Mouse (Mus musculus) heart, embryonic 11.5 days (tissue): Measurements from ENCODE around the gene Fkbp2. TPM values are rescaled to one million over a fixed set of nuclear protein-coding genes. Genes with fewer than 3 reads are reported as not detected.

ENCODE experiments used
- ATAC-seq: fragments of 200-750 bp; cut with Nextera tagmentation; replicated peaks from 2 replicates; pipeline ENCODE4 v1.8.0; 2017; ENCODE audit warnings: moderate library complexity; ENCODE audit not compliant: insufficient number of reproducible peaks, low FRiP score, low TSS enrichment
- H3K27ac ChIP-seq: fragments of 300-500 bp; sonication (generic); 2 replicates; pipeline ENCODE4 v1.5.1; 2014; ENCODE audit warnings: mild to moderate bottlenecking, low read depth, low read length
- H3K27me3 ChIP-seq: fragments of 300-500 bp; sonication (generic); 2 replicates; pipeline ENCODE4 v1.6.1; 2014; ENCODE audit warnings: mild to moderate bottlenecking, low read length, mixed read lengths; ENCODE audit not compliant: control insufficient read depth, insufficient read depth
- H3K36me3 ChIP-seq: fragments of 300-500 bp; sonication (generic); 2 replicates; pipeline ENCODE4 v1.6.1; 2014; ENCODE audit warnings: mild to moderate bottlenecking, low read length, moderate library complexity, mixed read lengths; ENCODE audit not compliant: control insufficient read depth, insufficient read depth
- H3K4me1 ChIP-seq: fragments of 300-500 bp; sonication (generic); 2 replicates; pipeline ENCODE4 v1.6.1; 2014; ENCODE audit warnings: low read length; ENCODE audit not compliant: control insufficient read depth, insufficient read depth
- H3K4me2 ChIP-seq: fragments of 300-500 bp; sonication (generic); 2 replicates; pipeline ENCODE4 v1.6.1; 2014; ENCODE audit warnings: mild to moderate bottlenecking, moderate library complexity
- H3K4me3 ChIP-seq: fragments of 300-500 bp; sonication (generic); 2 replicates; pipeline ENCODE4 v1.5.1; 2014; ENCODE audit warnings: low read depth, low read length
- H3K9ac ChIP-seq: fragments of 300-500 bp; sonication (generic); 2 replicates; pipeline ENCODE4 v1.6.1; 2014; ENCODE audit warnings: mild to moderate bottlenecking, low read depth, low read length, moderate library complexity
- H3K9me3 ChIP-seq: fragments of 300-500 bp; sonication (generic); replicated peaks from 2 replicates; pipeline ENCODE4 v1.6.1; 2016; ENCODE audit warnings: low read length; ENCODE audit not compliant: control insufficient read depth
- WGBS: fragments of 180-500 bp; shearing (Covaris S2); extraction: QIAGEN DNeasy Blood & Tissue Kit; methylation state at CpG from one replicate; pipeline ENCODE4 v1.1.7; 2014; ENCODE audit not compliant: insufficient replicate concordance; 5-methylcytosine and 5-hydroxymethylcytosine counted together
- polyA plus RNA-seq: library from polyadenylated mRNA; unstranded; fragments of >200 nt; fragmentation: Nextera tagmentation; extraction: Ambion mirVana; gene quantifications from 2 replicates; pipeline ENCODE4 v1.2.1, GENCODE M21; 2014

Fkbp2 gene
- polyA plus RNA-seq, 1 experiment from 2014 or later: 88.4 TPM

DNA sequence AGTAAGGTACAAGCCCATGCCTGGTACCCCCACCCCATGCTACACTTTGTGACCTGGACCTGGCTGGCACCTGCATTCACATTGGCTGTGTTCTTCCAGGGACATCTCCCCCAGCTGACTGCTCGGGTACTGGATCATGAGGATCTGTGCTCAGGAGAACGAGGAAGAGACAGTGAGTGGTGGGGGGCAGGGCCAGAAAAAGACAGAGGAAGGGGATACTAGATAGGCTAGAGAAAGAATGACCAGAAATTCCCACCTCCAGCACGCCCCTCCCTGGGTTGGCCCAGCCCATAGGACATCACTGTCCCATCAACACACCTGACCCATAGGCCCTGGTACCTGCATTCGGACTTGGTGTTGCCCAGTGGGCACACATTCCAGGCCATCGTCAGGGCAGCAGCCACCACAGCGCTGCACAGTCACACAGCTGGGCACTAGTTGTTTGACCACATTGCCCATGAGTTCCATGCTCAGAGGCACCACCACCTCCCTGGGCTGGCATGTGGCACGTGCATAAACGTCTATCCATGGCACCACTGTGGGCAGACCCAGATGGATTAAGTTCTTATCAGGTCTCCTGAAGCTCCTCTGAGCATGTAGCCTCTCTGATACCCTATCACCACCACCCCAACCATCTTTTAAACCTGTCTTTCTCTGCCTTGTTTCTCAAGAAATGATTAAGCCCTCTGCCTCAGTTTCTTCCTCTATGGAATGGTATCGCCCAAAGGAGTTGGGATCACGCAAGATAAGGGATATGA is 5.8 kb upstream of the Fkbp2 start:
- Histone ChIP-seq H3K27ac (no peak overlapping the region), H3K27me3 (no peaks in the 10 kb centered on the region), H3K4me2 (peak overlapping the region; percentile 90), H3K9me3 (no peaks in the 10 kb centered on the region), H3K36me3 (peaks cover 24% of the 10 kb centered on the region), H3K4me3 (peak overlapping the region; percentile 90), H3K9ac (peak overlapping the region; percentile 96), H3K4me1 (peaks cover 21% of the 10 kb centered on the region)
- 69% methylated on average over 10 of the region's 10 CpGs for WGBS
- no peak for ATAC-seq

GRCm38 (mm10) chr19:6985300-6985699 is 5.0 kb upstream of the Fkbp2 start:
- ATAC-seq: no peak
- no peaks in the 10 kb centered on the region for H3K27me3 ChIP-seq
- 84% methylated on average over 19 of the region's 19 CpGs for WGBS
- H3K4me3 ChIP-seq: no peak overlapping the region
- no peaks in the 10 kb centered on the region for H3K9me3 ChIP-seq
- H3K9ac ChIP-seq: 0 out of 2 replicates have a peak overlapping the region, but pooled peaks have one; percentile 0
- H3K4me1 ChIP-seq: peaks cover 24% of the 10 kb centered on the region
- H3K27ac ChIP-seq: no peak overlapping the region
- no peak overlapping the region for H3K4me2 ChIP-seq
- peaks cover 24% of the 10 kb centered on the region for H3K36me3 ChIP-seq

DNA sequence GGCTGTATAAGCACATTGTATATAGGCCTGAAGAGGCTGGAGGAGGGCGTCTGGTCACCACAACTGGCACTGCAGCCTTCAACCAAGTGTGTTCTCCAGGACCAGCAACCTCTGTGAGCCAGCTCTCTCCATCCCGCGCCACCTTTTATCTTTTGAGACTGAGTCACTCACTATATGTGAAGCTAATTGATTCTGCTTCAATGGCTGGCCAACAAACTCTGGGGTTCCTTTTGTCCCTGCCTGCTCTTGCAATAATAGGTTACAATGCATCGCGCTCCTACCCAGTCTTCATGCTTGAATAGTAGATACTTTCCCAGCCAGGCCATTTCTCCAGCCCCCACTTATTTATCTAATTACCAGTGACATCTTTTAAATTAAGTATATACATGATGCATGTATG is 3.3 kb upstream of the Fkbp2 start:
- Histone ChIP-seq H3K4me3 (no peak overlapping the region), H3K4me2 (no peak overlapping the region), H3K4me1 (peaks cover 33% of the 10 kb centered on the region), H3K9me3 (no peaks in the 10 kb centered on the region), H3K36me3 (peaks cover 21% of the 10 kb centered on the region), H3K27me3 (no peaks in the 10 kb centered on the region), H3K9ac (no peak overlapping the region), H3K27ac (no peak overlapping the region)
- ATAC-seq: no peak
- WGBS: 95% methylated on average over 5 of the region's 5 CpGs

DNA sequence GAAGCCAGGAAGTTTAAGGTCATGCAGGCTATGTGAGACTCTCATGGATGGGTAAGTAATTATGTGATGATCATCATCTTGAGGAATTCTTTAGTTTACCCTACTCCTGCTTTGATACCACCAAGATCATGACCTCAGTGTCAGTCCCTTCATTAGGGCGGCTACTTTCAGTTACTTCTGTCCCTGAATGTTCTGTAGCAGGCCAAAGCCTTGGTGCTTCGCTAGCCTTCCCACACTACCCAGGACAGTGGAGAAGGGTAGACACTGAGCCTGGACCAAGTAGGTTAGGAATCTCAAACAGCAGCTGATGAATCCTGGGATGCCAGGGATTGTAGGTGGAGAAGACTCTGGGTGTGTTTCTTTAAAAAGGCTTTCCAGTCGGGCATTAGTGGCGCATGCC is 1.2 kb upstream of the Fkbp2 start:
- H3K9ac ChIP-seq: peak overlapping the region; percentile 89; the same call in 1 of the 2 replicates
- peaks cover 40% of the 10 kb centered on the region for H3K4me1 ChIP-seq
- peak overlapping the region; percentile 74; the same call in 1 of the 2 replicates for H3K4me3 ChIP-seq
- H3K27me3 ChIP-seq: no peaks in the 10 kb centered on the region
- H3K27ac ChIP-seq: no peak overlapping the region
- H3K4me2 ChIP-seq: peak overlapping the region; percentile 94
- H3K9me3 ChIP-seq: no peaks in the 10 kb centered on the region
- 87% methylated on average over 4 of the region's 4 CpGs for WGBS
- peaks cover 28% of the 10 kb centered on the region for H3K36me3 ChIP-seq
- ATAC-seq: no peak

- Histone ChIP-seq H3K4me1 (peaks cover 39% of the 10 kb centered on the region), H3K27ac (peak overlapping the region; percentile 96), H3K27me3 (no peaks in the 10 kb centered on the region), H3K9me3 (no peaks in the 10 kb centered on the region), H3K9ac (peak overlapping the region; percentile 89), H3K4me2 (peak overlapping the region; percentile 94), H3K4me3 (peak overlapping the region; percentile 74), H3K36me3 (peaks cover 23% of the 10 kb centered on the region)
- ATAC-seq: peak; percentile 90
- under 1% methylated on average over 53 of the region's 59 CpGs for WGBS
Measured at GRCm38 (mm10) chr19:6979486-6980380, 568 bp downstream of the Fkbp2 start.

DNA sequence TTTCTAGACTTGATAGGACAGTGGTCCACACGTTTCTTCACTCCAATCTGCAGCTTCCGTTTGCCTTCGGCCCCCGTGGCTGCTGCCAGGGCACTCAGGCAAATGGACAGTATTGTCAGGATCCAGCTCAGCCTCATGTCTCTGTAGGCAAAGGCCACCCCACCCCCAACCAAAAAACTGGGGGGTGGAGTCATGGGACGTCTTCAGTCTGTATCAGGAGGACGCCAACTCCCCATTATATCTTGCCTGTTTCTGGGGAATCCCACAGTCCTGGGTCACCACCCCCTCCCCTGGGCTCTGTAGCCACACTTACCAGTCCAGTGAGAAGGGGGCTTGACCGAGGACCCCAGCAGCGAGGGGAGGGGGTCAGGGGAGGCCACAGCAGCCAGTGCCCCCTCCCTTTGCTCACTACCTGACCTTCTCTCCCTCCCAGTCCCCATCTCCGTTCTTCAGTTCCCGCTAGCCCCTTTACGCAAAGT is 1.3 kb downstream of the Fkbp2 start:
- Histone ChIP-seq H3K27me3 (no peaks in the 10 kb centered on the region), H3K9me3 (no peaks in the 10 kb centered on the region), H3K4me3 (peak overlapping the region; percentile 74), H3K4me1 (peaks cover 40% of the 10 kb centered on the region), H3K4me2 (peak overlapping the region; percentile 94), H3K36me3 (peaks cover 21% of the 10 kb centered on the region), H3K27ac (peak overlapping the region; percentile 65), H3K9ac (peak overlapping the region; percentile 74)
- 6% methylated on average over 11 of the region's 11 CpGs for WGBS
- ATAC-seq: no peak

GRCm38 (mm10) chr19:6978639-6978974 is 1.7 kb downstream of the Fkbp2 start:
- H3K4me1 ChIP-seq: peaks cover 44% of the 10 kb centered on the region

DNA sequence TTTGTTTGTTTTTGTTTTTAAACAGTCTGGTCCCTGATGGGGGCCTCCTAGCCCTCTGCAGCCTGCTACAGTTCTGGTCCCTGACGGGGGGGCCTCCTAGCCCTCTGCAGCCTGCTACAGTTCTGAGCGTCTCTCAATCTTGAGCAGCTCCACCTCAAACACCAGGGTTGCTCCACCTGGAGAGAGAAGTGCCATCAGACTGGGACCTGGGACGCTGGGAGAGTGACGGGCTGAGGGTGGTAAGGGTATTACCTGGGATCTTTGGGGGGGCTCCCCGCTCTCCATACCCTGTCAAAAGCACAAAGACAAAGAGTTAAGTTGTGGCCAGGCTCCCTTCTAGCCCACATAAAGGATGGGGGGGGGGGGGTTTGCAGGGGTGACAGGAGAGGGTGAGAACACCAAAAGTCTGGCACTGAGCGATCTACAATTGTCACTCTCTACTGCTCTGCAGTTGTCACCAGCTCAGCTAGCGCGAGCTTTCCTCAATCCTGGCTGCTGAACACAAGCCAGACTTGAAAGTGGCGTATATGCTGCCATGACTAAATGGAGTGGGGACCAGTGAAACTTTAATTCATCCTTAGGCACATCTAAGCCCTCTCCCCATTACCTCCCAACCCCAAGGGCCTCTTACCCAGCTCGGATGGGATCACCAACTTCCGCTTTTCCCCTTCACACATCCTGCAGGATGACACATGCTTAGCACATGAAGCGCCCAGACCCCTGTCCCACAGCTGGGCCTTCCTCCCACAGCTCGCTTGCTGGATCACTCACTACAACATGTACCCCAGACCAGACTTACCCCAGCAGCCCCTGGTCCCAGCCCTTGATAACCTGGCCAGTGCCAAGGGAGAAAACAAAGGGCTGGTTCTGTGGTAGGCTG is 2.3 kb downstream of the Fkbp2 start:
- peak overlapping the region; percentile 74; the same call in 1 of the 2 replicates for H3K9ac ChIP-seq
- peaks cover 14% of the 10 kb centered on the region for H3K36me3 ChIP-seq
- H3K27ac ChIP-seq: peak overlapping the region; percentile 65; the same call in 1 of the 2 replicates
- H3K27me3 ChIP-seq: no peaks in the 10 kb centered on the region
- peaks cover 44% of the 10 kb centered on the region for H3K4me1 ChIP-seq
- H3K4me3 ChIP-seq: peak overlapping the region; percentile 74; the same call in 1 of the 2 replicates
- ATAC-seq: no peak
- WGBS: 70% methylated on average over 13 of the region's 13 CpGs
- H3K9me3 ChIP-seq: no peaks in the 10 kb centered on the region
- H3K4me2 ChIP-seq: peak overlapping the region; percentile 94; the same call in 1 of the 2 replicates

More at GRCm38 (mm10) chr19:6978639-6978974, 1.7 kb downstream of the Fkbp2 start:
- Histone ChIP-seq H3K4me3 (peak overlapping the region; percentile 74), H3K36me3 (peaks cover 17% of the 10 kb centered on the region), H3K27me3 (no peaks in the 10 kb centered on the region), H3K4me2 (peak overlapping the region; percentile 94), H3K9me3 (no peaks in the 10 kb centered on the region), H3K9ac (peak overlapping the region; percentile 74), H3K27ac (peak overlapping the region; percentile 65; the same call in 1 of the 2 replicates)
- 28% methylated on average over 3 of the region's 3 CpGs for WGBS
- no peak for ATAC-seq
